Mouse (Mus musculus) common myeloid progenitor, adult 5-6 weeks (primary cell): Measurements from ENCODE around the gene Lgi2. TPM values are rescaled to one million over a fixed set of nuclear protein-coding genes. Genes with fewer than 3 reads are reported as not detected.
A peak's percentile ranks its signal among the peaks of the same experiment; 100 is the strongest.

Experiments
- ATAC-seq: replicated peaks from 2 replicates; pipeline ENCODE4 v1.8.0; 2016; ENCODE audit warnings: low read depth, mild to moderate bottlenecking, moderate TSS enrichment, inconsistent platforms; ENCODE audit not compliant: poor library complexity, severe bottlenecking
- total RNA-seq: library from RNA; stranded (forward); fragments of 200-1000, 187-1606 nt; gene quantifications from 2 replicates; pipeline ENCODE4 v1.2.3, GENCODE M21; 2017

Lgi2 gene
- total RNA-seq, 1 experiment from 2014 or later = not detected

- no peak for ATAC-seq
Measured at GRCm38 (mm10) chr5:52540186-52540585, 26.1 kb downstream of the Lgi2 start.

- no peak for ATAC-seq
Measured at GRCm38 (mm10) chr5:52539483-52539882, 26.8 kb downstream of the Lgi2 start.

GRCm38 (mm10) chr5:52537024-52537423 lies 29.2 kb downstream of the Lgi2 start:
- no peak for ATAC-seq

GRCm38 (mm10) chr5:52534798-52535590 lies 31.3 kb downstream of the Lgi2 start:
- ATAC-seq = no peak

- no peak for ATAC-seq
Measured at GRCm38 (mm10) chr5:52533705-52534104, 32.6 kb downstream of the Lgi2 start.

- peak; percentile 85 for ATAC-seq
Measured at GRCm38 (mm10) chr5:52528545-52528944, 37.7 kb downstream of the Lgi2 start.

- no peak for ATAC-seq
Measured at GRCm38 (mm10) chr5:52526324-52526986, 39.8 kb downstream of the Lgi2 start.

GRCm38 (mm10) chr5:52524207-52524606 lies 42.1 kb downstream of the Lgi2 start:
- no peak for ATAC-seq

- ATAC-seq = no peak
Measured at GRCm38 (mm10) chr5:52519921-52520320, 46.3 kb downstream of the Lgi2 start.

- ATAC-seq = peak; percentile 71
Measured at GRCm38 (mm10) chr5:52516072-52516476, 50.2 kb downstream of the Lgi2 start.

- peak; percentile 88 for ATAC-seq
Measured at GRCm38 (mm10) chr5:52515246-52516021, 50.8 kb downstream of the Lgi2 start.

- no peak for ATAC-seq
Measured at GRCm38 (mm10) chr5:52511089-52511488, 55.2 kb downstream of the Lgi2 start.

- no peak for ATAC-seq
Measured at GRCm38 (mm10) chr5:52509416-52509815, 56.8 kb downstream of the Lgi2 start.

- no peak for ATAC-seq
Measured at GRCm38 (mm10) chr5:52504666-52505065, 61.6 kb downstream of the Lgi2 start.

GRCm38 (mm10) chr5:52504148-52504547 lies 62.1 kb downstream of the Lgi2 start:
- ATAC-seq = no peak

GRCm38 (mm10) chr5:52495671-52496070 lies 70.6 kb downstream of the Lgi2 start:
- no peak for ATAC-seq

- ATAC-seq = no peak
Measured at GRCm38 (mm10) chr5:52491496-52491895, 74.8 kb downstream of the Lgi2 start.

- ATAC-seq = peak; percentile 72
Measured at GRCm38 (mm10) chr5:52487559-52488430, 78.5 kb downstream of the Lgi2 start.
